Mouse (Mus musculus) testis, adult 2 months (tissue): ENCODE results near the gene Ptpn6.

Experiments used
- CTCF ChIP-seq: fragments of 200-500 bp; IDR thresholded peaks from 2 replicates; pipeline ENCODE4 v1.5.1; 2012; ENCODE audit warnings: low read depth, mild to moderate bottlenecking, inconsistent platforms, low read length, moderate library complexity; ENCODE audit not compliant: control insufficient read depth, insufficient read depth, insufficient replicate concordance
- POLR2A ChIP-seq: fragments of 200-500 bp; IDR thresholded peaks from 2 replicates; pipeline ENCODE4 v1.6.1; 2012; ENCODE audit warnings: low read depth, mild to moderate bottlenecking, inconsistent platforms, low read length, moderate library complexity; ENCODE audit not compliant: control insufficient read depth

DNA sequence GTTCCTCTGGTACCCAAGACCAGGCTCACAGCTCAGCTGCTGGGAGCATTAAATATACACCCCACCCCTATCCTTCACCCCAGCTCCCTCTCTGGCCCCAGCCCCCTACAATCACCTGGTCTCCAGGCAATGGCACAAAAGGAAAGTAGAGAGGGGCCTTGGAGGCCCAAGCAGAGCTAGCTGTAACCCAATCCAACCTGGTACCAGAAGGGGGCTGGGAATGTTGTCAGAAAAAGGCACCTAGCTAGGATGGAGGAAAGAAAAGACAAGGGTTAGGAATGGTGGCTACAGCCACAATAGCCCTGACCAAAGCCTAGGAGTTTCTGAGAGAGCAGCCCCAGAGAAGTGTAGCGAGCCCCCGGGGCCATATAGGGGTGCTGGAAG lies 20.3 kb upstream of the Ptpn6 start:
- TF ChIP-seq CTCF (no peak), POLR2A (no peak)
